Mouse (Mus musculus): ENCODE measurements at regions not wholly inside any gene's neighbourhood (a gene's known extent, or its start where the extent isn't known, plus 50 kb on each side); places are given as distances from the start of the nearest gene placed in this dataset.

- DNase-seq (ENCODE audit: low read depth, low spot score), result no peak
Measured at GRCm38 (mm10) chr19:59642606-59643005, 184.4 kb downstream of the Emx2 start.

GRCm38 (mm10) chr19:59646231-59646630 is 188.1 kb downstream of the Emx2 start:
- no peak for DNase-seq (ENCODE audit: low read depth, low spot score)

GRCm38 (mm10) chr19:59646656-59647055 is 188.5 kb downstream of the Emx2 start:
- peak; percentile 63 for DNase-seq (ENCODE audit: low read depth, low spot score)

GRCm38 (mm10) chr19:59649421-59649820 is 191.2 kb downstream of the Emx2 start:
- no peak for DNase-seq (ENCODE audit: low read depth, low spot score)

DNA sequence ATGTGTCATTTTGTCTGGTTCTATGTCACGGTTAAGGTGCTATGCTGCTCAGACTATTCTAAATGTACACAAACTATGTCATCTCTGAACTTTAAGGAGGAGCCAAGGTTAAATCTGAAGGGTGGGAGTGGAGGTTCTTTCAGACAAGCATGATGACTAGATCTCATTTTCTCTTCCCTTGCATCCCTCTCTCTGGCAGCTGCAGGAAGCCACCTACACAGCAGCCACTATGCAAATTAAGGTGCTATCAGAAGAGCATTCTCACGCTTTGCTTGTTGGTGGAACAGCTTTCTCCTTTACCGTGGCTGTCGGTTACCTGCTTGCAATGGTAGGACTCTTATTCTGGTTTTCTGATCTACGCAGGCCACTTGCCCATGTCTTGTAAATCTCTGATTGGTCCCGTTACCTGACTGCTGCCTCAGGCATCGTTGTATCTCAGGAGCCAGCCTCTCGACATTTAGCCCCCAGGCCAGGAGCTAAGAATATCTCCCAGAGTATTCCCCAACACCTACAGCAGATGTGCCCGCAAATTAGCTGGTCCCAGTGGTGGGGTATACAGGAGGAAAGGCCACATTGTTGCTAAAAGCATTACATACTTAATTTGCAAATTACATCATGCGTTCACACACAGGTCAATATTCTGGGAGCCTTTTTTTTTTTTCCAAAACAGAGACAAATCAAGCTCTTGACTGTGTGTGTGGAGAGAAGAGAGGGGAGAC is 192.6 kb downstream of the Emx2 start:
- DNase-seq (ENCODE audit: low read depth, low spot score), result no peak

DNA sequence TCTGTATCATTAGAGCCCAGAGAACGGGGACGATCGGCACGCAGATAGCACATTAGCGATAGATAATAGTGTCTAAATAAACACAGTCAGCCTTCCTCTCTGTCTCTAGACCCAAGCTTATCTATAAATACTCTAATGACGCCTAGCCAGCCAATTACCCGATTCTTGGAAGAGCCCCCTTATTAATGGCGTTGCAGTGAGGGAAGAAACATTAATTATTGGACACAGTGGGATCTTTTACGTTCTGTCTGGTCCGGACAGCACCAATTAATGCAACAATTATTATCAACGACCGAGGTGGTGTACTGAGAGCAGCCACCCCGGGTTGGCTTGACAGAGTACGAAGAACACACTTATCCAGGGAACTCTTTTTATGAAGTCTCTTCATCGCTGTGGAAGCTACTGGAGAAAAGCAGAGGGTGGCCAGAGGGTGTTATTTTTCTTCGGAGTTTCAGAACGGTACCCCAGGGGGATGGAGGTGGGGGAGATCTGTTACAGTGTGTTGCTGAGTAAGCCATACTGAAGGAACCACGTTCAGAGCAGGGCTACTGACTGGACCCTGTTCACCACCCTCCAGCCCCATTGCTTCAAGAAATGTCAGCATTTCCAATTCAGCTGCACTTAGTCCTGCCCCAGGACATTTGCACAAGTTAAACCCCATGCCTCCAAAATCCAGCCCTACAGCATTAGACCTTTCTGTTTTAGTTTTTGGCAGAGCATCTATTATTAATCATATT is 195.6 kb downstream of the Emx2 start:
- no peak for DNase-seq (ENCODE audit: low read depth, low spot score)

GRCm38 (mm10) chr19:59655321-59655720 is 197.1 kb downstream of the Emx2 start:
- no peak for DNase-seq (ENCODE audit: low read depth, low spot score)

DNA sequence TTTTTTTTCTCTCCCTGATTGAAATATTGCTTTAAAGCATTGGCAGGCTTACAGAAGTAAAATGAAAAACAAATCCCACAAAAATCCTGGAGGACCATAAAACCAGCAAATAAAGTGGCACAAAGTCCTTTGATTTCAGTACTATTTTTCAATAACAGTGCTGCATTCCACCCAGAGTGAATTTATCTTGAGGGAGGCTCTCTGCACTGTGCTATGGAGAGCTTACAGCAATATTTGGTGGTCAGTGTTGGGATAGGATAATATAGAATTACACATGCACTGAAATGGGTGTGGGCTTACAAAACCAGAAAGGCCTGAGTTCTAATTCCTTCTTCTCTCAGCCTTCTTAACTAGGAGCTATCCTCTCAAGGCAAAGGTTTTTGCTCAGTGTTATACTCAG is 211.6 kb downstream of the Emx2 start:
- no peak for DNase-seq (ENCODE audit: low read depth, low spot score)

DNA sequence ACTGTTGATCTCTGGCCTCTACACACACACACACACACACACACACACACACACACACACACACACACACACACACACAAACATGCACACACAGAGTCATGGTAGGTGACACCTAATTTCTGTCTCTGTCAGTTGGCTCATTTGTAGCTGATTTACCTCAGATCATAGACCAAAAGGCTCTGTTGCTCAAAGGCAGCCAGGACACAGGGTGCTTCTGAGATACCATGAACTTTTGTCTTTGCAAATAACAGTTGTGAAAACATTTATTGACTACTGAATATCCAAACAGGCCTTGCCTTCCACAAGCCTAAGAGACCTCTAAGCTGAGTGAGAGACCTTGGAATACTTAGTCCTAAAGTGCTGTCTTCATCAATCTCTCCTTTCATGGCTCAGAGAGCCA is 215.4 kb downstream of the Emx2 start:
- DNase-seq (ENCODE audit: low read depth, low spot score), result no peak

GRCm38 (mm10) chr19:59679191-59679590 is 221.0 kb downstream of the Emx2 start:
- DNase-seq (ENCODE audit: low read depth, low spot score), result no peak

DNA sequence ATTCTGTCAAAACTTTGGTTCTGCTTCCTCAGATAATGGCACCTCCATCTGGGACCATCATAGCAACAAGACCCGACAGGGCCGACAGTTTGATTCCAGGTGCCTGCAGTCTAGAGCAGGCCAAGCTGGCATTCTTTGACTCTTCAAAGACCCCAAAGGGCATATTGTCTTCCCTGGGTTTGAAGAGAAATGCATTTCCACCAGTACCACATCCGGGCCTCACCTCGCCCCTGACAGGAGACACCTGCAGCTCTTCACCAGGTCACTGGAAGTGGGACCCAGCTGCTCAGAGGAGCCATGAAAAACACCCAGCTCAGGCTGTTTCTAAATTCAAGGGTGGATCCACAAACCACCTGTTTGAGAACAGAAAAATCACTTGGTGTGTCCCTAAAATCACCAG is 222.2 kb downstream of the Emx2 start:
- no peak for DNase-seq (ENCODE audit: low read depth, low spot score)

DNA sequence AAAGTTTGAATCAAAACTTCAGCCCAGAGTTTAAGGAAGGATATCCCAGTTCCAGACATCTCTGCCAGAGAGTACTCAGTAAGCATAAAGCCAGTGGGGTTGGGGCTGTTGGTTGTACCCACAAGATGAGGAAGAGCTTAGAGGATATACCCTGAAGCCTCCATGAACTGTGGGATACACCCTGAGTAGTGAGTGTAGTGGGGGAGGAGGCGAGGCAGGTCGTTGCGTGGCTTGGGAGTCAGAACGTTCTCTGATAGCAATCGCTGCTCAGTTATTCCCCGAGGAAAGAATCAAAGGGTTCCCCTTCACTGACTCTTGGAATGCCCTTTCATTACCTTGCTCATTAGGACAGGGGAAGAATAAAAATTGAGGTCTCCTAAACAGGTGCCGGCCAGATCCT is 226.1 kb downstream of the Emx2 start:
- no peak for DNase-seq (ENCODE audit: low read depth, low spot score)

GRCm38 (mm10) chr19:59685826-59686717 is 227.9 kb downstream of the Emx2 start:
- peak; percentile 57 for DNase-seq (ENCODE audit: low read depth, low spot score)

DNA sequence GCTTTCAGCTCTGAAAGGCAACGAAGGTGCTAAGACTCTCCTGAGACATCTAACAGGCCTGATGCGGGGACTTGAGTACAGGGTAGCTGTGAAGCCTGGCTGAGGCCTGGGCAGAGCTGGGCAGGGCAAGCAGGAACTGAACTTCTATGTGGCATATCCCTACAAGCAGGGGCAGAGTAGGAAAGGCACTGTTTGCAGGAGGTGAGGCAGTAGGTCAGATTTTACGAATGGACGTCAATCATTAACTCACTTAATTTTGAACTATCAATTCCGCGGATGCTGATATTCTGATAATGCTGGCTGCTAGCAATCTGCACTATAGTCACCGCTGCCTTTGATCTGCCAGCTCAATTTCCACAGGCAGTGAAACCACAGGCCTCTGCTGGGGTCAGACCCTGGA is 229.0 kb downstream of the Emx2 start:
- no peak for DNase-seq (ENCODE audit: low read depth, low spot score)

GRCm38 (mm10) chr19:59687681-59688080 is 229.5 kb downstream of the Emx2 start:
- DNase-seq (ENCODE audit: low read depth, low spot score), result no peak

DNA sequence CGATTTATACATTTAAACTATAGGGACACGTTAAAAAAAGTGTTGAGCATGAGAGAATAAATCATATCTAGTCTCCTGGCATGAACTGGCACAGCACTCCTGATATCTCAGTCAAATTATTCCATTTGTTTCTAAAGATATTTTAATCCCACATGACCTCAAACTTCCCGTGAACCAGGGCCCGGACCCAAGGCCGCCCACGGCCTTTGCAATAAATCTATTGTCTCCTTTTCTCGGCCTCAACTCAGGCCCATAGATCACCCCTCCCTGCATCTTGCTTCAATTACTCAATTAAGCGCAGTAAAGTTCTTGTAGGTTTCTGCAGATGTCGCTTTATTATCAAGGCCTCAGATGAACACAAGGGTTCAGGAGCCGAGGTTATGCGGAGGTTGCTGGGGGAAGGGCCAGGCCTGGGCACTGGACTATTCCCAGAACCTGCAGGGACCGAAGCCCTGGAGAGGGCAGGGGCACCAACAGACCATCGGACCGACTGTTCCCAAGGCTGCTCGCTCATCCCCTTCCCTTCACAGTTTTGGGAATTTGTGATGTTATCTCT is 233.4 kb downstream of the Emx2 start:
- peak; percentile 67 for DNase-seq (ENCODE audit: low read depth, low spot score)

DNA sequence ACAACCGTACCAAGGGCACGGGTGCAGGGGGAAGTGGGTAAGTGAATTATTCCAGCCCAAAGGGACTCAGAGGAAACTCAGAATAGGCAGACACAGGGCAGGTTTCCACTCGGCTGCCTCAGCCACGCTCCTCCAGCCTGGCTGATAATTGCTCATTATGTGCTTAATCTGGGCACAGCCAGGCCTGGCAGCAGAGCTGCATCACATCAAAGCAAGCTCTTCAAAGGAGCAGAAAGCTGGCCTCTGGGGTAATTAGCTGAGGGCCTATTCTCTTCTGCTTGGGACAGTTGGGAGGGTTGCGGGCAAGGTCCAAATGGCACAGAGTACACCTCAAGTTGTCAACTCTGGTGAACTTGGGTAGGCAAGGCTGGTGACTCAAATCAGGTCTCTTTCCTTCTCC is 239.5 kb downstream of the Emx2 start:
- no peak for DNase-seq (ENCODE audit: low read depth, low spot score)

- DNase-seq (ENCODE audit: low read depth, low spot score), result no peak
Measured at GRCm38 (mm10) chr19:59700187-59700586, 242.0 kb downstream of the Emx2 start.

DNA sequence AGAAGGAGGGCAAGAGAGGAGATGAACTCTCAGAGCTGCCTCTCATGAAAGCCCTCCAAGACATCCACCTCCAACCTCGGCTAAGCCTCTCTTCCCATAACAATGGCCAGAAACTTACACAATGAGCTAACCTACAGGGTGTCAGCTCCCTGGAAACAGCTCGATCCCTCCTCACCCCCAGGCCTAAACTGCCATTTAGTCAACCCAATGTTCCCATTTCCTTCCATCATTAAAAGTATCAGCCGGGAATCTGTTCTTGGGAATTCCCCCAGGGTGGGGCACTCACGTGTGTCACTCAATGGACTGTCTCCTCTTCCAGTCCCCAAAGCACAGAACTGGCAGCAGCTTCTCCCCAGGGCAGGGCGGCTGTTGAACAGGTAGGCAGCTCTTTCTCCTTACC is 236.3 kb downstream of the Rab11fip2 start:
- DNase-seq (ENCODE audit: low read depth, low spot score), result no peak

DNA sequence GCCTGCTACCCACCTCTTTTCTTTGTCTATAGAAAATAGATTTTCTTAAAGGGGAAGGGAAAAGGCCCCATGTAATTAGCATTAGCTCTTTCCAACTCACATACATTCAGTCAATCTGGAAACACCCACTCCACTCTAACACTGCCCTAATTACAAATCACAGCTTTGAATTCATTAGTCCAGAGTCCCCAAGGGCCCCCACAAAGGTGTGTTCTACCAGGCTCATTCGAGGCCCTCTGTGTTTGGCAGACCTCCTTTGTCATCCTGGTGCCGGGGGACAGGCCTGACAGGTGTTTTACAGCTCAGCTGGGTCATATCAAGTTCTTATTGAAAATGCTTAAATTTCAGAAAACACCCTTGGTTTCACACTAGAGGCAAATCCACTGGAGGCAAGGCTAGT is 234.3 kb downstream of the Rab11fip2 start:
- no peak for DNase-seq (ENCODE audit: low read depth, low spot score)

DNA sequence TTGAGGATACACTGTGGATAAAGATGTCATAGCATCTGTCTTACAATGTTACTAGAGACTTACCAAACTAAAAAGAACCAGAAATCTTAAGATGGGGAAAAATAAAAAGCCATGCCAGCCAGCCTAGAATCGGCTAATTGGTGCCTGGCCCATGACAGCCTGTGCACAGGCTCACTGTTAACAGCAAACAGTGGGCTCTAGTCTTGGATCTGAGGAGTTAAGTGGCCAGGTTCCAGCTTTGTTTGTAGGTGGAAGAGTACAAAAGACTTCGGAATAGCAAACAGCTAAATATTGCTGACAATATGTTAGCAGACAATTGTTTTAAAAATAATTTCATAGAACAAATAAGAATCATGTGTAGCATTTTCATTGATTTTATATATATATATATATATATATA is 228.4 kb downstream of the Rab11fip2 start:
- no peak for DNase-seq (ENCODE audit: low read depth, low spot score)
